Mouse (Mus musculus) heart, adult 2 months (tissue): ENCODE measurements around the gene Prex1.

Source experiments
- CTCF ChIP-seq: fragments of 200-600 bp; IDR thresholded peaks from 2 replicates; pipeline ENCODE4 v1.8.1; 2022; ENCODE audit warnings: antibody characterized with exemption, mild to moderate bottlenecking, moderate library complexity
- POLR2A ChIP-seq: fragments of 200-500 bp; IDR thresholded peaks from 2 replicates; pipeline ENCODE4 v1.6.1; 2011; ENCODE audit warnings: mild to moderate bottlenecking, low read depth, low read length, control low read depth; ENCODE audit not compliant: insufficient read depth

DNA sequence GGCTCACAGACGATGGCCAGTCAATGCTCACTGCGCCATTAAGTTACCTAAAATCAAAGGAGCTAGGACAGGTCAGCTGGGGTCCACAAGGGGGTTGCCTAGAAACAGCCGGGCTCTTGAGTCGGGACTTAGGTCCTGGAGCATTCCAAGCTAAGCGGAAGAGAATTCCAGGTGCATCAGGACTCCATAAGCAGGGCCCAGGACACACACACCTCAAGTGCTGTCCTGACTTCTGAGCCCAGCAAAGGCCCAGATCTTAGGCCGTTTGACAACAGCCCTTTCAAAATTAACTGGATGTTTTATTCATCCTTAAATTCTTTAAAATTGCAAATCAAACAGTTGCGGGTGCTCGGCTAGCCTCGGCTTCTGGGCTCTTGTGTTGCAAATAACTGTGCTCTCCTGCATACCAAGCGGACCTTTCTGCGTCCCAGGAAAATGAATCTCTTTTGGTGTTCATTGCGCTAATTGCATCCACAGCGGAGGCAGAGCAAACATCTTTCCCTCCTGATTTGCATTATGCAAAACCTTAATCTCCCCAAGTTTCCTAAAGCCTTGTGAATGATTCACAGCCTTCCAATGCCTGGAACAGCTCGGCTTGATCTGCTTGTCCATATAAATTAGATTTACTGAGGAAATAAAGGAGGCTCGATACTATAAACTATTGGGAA lies 161.7 kb downstream of the Prex1 start:
- TF ChIP-seq CTCF (no peak), POLR2A (no peak)
